Mouse (Mus musculus) embryonic facial prominence, embryonic 13.5 days (tissue): ENCODE measurements around the gene Hook2. TPM values are rescaled to one million over a fixed set of nuclear protein-coding genes. Genes with fewer than 3 reads are reported as not detected.

Experiments
- ATAC-seq: fragments of 200-750 bp; cut with Nextera tagmentation; 2 replicates; pipeline ENCODE4 v1.8.0; 2017; ENCODE audit warnings: low read depth; ENCODE audit not compliant: insufficient number of reproducible peaks, insufficient read depth, low FRiP score, low TSS enrichment
- H3K27ac ChIP-seq: fragments of 300-500 bp; sonication (generic); 2 replicates; pipeline ENCODE4 v1.5.1; 2015; ENCODE audit warnings: moderate library complexity, mild to moderate bottlenecking, inconsistent platforms
- H3K27me3 ChIP-seq: fragments of 300-500 bp; sonication (generic); 2 replicates; pipeline ENCODE4 v1.6.1; 2015; ENCODE audit warnings: mild to moderate bottlenecking, inconsistent platforms
- H3K36me3 ChIP-seq: fragments of 300-500 bp; sonication (generic); 2 replicates; pipeline ENCODE4 v1.6.1; 2015; ENCODE audit warnings: mild to moderate bottlenecking, inconsistent platforms
- H3K4me1 ChIP-seq: fragments of 300-500 bp; sonication (generic); 2 replicates; pipeline ENCODE4 v1.6.1; 2015; ENCODE audit warnings: inconsistent platforms
- H3K4me2 ChIP-seq: fragments of 300-500 bp; sonication (generic); 2 replicates; pipeline ENCODE4 v1.6.1; 2015; ENCODE audit warnings: moderate library complexity, mild to moderate bottlenecking, inconsistent platforms
- H3K4me3 ChIP-seq: fragments of 300-500 bp; sonication (generic); 2 replicates; pipeline ENCODE4 v1.5.1; 2015; ENCODE audit warnings: mild to moderate bottlenecking, inconsistent platforms
- H3K9ac ChIP-seq: fragments of 300-500 bp; sonication (generic); 2 replicates; pipeline ENCODE4 v1.6.1; 2015; ENCODE audit warnings: mild to moderate bottlenecking, inconsistent platforms
- H3K9me3 ChIP-seq: fragments of 300-500 bp; sonication (generic); 2 replicates; pipeline ENCODE4 v1.6.1; 2016; ENCODE audit warnings: inconsistent platforms
- WGBS: fragments of 180-500 bp; shearing (Covaris S2); methylation state at CpG from one replicate; pipeline ENCODE4 v1.1.7; 2015; ENCODE audit warnings: mixed read lengths; 5-methylcytosine and 5-hydroxymethylcytosine counted together
- polyA plus RNA-seq: library from polyadenylated mRNA; unstranded; fragments of >200 nt; fragmentation: Nextera tagmentation; extraction: Ambion mirVana; gene quantifications from 2 replicates; pipeline ENCODE4 v1.2.1, GENCODE M21; 2015

Gene Hook2
- polyA plus RNA-seq, 1 experiment from 2014 or later: 23.2 TPM

- Histone ChIP-seq H3K4me3 (no peak overlapping the region), H3K27me3 (no peaks in the 10 kb centered on the region), H3K4me2 (no peak overlapping the region), H3K4me1 (peaks cover 33% of the 10 kb centered on the region), H3K9ac (no peak overlapping the region), H3K9me3 (no peaks in the 10 kb centered on the region), H3K27ac (no peak overlapping the region), H3K36me3 (peaks cover 23% of the 10 kb centered on the region)
- 89% methylated on average over 4 of the region's 4 CpGs for WGBS
- no peak for ATAC-seq
Measured at GRCm38 (mm10) chr8:84963952-84964351, 26.5 kb upstream of the Hook2 start.

- Histone ChIP-seq H3K9ac (peak overlapping the region; percentile 80), H3K4me2 (peak overlapping the region; percentile 94), H3K9me3 (no peaks in the 10 kb centered on the region), H3K27me3 (no peaks in the 10 kb centered on the region), H3K27ac (peak overlapping the region; percentile 80), H3K36me3 (peaks cover 12% of the 10 kb centered on the region; the same call in 1 of the 2 replicates), H3K4me3 (peak overlapping the region; percentile 69), H3K4me1 (peaks cover 39% of the 10 kb centered on the region)
- 1% methylated on average over 41 of the region's 41 CpGs for WGBS
- peak; percentile 73 for ATAC-seq
Measured at GRCm38 (mm10) chr8:84965731-84966291, 24.6 kb upstream of the Hook2 start.

GRCm38 (mm10) chr8:84966603-84967002 lies 23.8 kb upstream of the Hook2 start:
- no peak for ATAC-seq
- H3K36me3 ChIP-seq: peaks cover 15% of the 10 kb centered on the region
- 54% methylated on average over 3 of the region's 3 CpGs for WGBS
- H3K4me2 ChIP-seq: peak overlapping the region; percentile 94
- H3K4me1 ChIP-seq: peaks cover 44% of the 10 kb centered on the region
- H3K27ac ChIP-seq: peak overlapping the region; percentile 80
- no peaks in the 10 kb centered on the region for H3K27me3 ChIP-seq
- peak overlapping the region; percentile 69; the same call in 1 of the 2 replicates for H3K4me3 ChIP-seq
- H3K9me3 ChIP-seq: no peaks in the 10 kb centered on the region
- H3K9ac ChIP-seq: no peak overlapping the region

- Histone ChIP-seq H3K4me3 (no peak overlapping the region), H3K36me3 (peaks cover 26% of the 10 kb centered on the region), H3K9ac (no peak overlapping the region), H3K4me2 (peak overlapping the region; percentile 94), H3K9me3 (no peaks in the 10 kb centered on the region), H3K27ac (no peak overlapping the region), H3K4me1 (peaks cover 47% of the 10 kb centered on the region), H3K27me3 (no peaks in the 10 kb centered on the region)
- ATAC-seq: no peak
- WGBS: 88% methylated on average over 13 of the region's 13 CpGs
Measured at GRCm38 (mm10) chr8:84967532-84968304, 22.7 kb upstream of the Hook2 start.

- peaks cover 30% of the 10 kb centered on the region for H3K36me3 ChIP-seq
- no peaks in the 10 kb centered on the region for H3K27me3 ChIP-seq
- H3K27ac ChIP-seq: peak overlapping the region; percentile 87
- ATAC-seq: no peak
- H3K4me2 ChIP-seq: peak overlapping the region; percentile 94
- peaks cover 47% of the 10 kb centered on the region for H3K4me1 ChIP-seq
- H3K9me3 ChIP-seq: no peaks in the 10 kb centered on the region
- 20% methylated on average over 2 of the region's 2 CpGs for WGBS
- H3K4me3 ChIP-seq: peak overlapping the region; percentile 79
- peak overlapping the region; percentile 93 for H3K9ac ChIP-seq
Measured at GRCm38 (mm10) chr8:84968650-84969049, 21.8 kb upstream of the Hook2 start.

GRCm38 (mm10) chr8:84969241-84970134 lies 20.9 kb upstream of the Hook2 start, which contains the start of the genes Gm49661, Prdx2 and Rnaseh2a:
Gene Gm49661, minus strand, starts transcription at chr8:84969433.
Gene Prdx2, plus strand, starts transcription at chr8:84969587.
Gene Rnaseh2a, minus strand, starts transcription at chr8:84969767.
- ATAC-seq: peak; percentile 77
- Histone ChIP-seq H3K36me3 (peaks cover 38% of the 10 kb centered on the region), H3K4me1 (peaks cover 54% of the 10 kb centered on the region), H3K27ac (peak within 1 kb of the TSS; percentile 87), H3K9ac (peak within 1 kb of the TSS; percentile 93), H3K9me3 (no peaks in the 10 kb centered on the region), H3K27me3 (no peaks in the 10 kb centered on the region), H3K4me3 (peak within 1 kb of the TSS; percentile 79), H3K4me2 (peak within 1 kb of the TSS; percentile 94)
- under 1% methylated on average over 56 of the region's 56 CpGs for WGBS

GRCm38 (mm10) chr8:84970135-84970790 lies 20.1 kb upstream of the Hook2 start:
- Histone ChIP-seq H3K27me3 (no peaks in the 10 kb centered on the region), H3K9ac (peak overlapping the region; percentile 93), H3K4me2 (peak overlapping the region; percentile 94), H3K4me1 (peaks cover 52% of the 10 kb centered on the region), H3K27ac (peak overlapping the region; percentile 87), H3K36me3 (peaks cover 38% of the 10 kb centered on the region), H3K9me3 (no peaks in the 10 kb centered on the region), H3K4me3 (peak overlapping the region; percentile 79)
- 5% methylated on average over 21 of the region's 21 CpGs for WGBS
- no peak for ATAC-seq

GRCm38 (mm10) chr8:84970913-84971312 lies 19.5 kb upstream of the Hook2 start:
- H3K36me3 ChIP-seq: peaks cover 38% of the 10 kb centered on the region
- no peaks in the 10 kb centered on the region for H3K27me3 ChIP-seq
- peak overlapping the region; percentile 94 for H3K4me2 ChIP-seq
- H3K9me3 ChIP-seq: no peaks in the 10 kb centered on the region
- H3K4me3 ChIP-seq: peak overlapping the region; percentile 79
- H3K9ac ChIP-seq: peak overlapping the region; percentile 93
- peak overlapping the region; percentile 87; the same call in 1 of the 2 replicates for H3K27ac ChIP-seq
- H3K4me1 ChIP-seq: peaks cover 54% of the 10 kb centered on the region
- ATAC-seq: no peak
- WGBS: 47% methylated on average over 5 of the region's 5 CpGs

GRCm38 (mm10) chr8:84973079-84973478 lies 17.3 kb upstream of the Hook2 start:
- Histone ChIP-seq H3K36me3 (peaks cover 38% of the 10 kb centered on the region), H3K4me1 (peaks cover 58% of the 10 kb centered on the region), H3K4me2 (no peak overlapping the region), H3K4me3 (no peak overlapping the region), H3K9ac (no peak overlapping the region), H3K27me3 (peaks cover 15% of the 10 kb centered on the region), H3K27ac (no peak overlapping the region), H3K9me3 (no peaks in the 10 kb centered on the region)
- WGBS: 97% methylated on average over 1 of the region's 1 CpGs
- no peak for ATAC-seq

GRCm38 (mm10) chr8:84973803-84974542 lies 16.4 kb upstream of the Hook2 start:
- Histone ChIP-seq H3K9me3 (no peaks in the 10 kb centered on the region), H3K4me3 (no peak overlapping the region), H3K36me3 (peaks cover 38% of the 10 kb centered on the region), H3K4me2 (no peak overlapping the region), H3K27me3 (peaks cover 24% of the 10 kb centered on the region), H3K27ac (no peak overlapping the region; the same call in 1 of the 2 replicates), H3K4me1 (peaks cover 59% of the 10 kb centered on the region), H3K9ac (no peak overlapping the region)
- ATAC-seq: no peak
- WGBS: 66% methylated on average over 4 of the region's 4 CpGs
